Mouse (Mus musculus) liver (tissue): ENCODE results near the gene Pdcd1.
A peak's percentile ranks its signal among the peaks of the same experiment; 100 is the strongest.
"Not testable (repeated sequence)": the region's sequence is repeated elsewhere in the genome, so short reads cannot be mapped to it uniquely, and the experiment has no call there.

Experiments used
- DNase-seq: peaks from one replicate; pipeline ENCODE4 v3.0.0-alpha.2; 2020; ENCODE audit warnings: mixed read lengths

The Pdcd1 gene

DNA sequence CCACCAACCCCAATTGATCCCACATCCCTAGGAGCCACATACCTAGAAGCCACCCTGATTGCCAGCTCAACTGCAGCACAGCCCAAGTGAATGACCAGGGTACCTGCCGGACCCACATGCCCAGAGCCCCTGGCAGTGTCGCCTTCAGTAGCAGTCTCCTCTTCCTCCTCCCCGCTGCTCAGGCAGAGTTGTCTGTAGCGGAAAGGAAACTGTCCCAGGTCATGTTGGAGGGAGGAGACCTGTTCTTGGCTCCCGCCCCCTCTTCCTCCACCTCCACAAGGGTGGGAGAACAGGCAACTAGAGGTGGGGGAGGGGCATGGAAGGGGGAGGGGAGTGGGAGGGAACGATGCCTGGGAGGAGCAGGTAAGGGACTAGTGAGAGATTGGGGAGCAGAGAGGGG lies at the start of gene Pdcd1:
Pdcd1 (minus strand) TSS at position 181 of the 400 bp plus-strand sequence.
- DNase-seq, result no peak

- DNase-seq, result no peak
Observed at GRCm38 (mm10) chr1:94091788-94092187, 39.4 kb upstream of the Pdcd1 start.

- no peak for DNase-seq
Observed at GRCm38 (mm10) chr1:94086311-94086898, 34.1 kb upstream of the Pdcd1 start.

DNA sequence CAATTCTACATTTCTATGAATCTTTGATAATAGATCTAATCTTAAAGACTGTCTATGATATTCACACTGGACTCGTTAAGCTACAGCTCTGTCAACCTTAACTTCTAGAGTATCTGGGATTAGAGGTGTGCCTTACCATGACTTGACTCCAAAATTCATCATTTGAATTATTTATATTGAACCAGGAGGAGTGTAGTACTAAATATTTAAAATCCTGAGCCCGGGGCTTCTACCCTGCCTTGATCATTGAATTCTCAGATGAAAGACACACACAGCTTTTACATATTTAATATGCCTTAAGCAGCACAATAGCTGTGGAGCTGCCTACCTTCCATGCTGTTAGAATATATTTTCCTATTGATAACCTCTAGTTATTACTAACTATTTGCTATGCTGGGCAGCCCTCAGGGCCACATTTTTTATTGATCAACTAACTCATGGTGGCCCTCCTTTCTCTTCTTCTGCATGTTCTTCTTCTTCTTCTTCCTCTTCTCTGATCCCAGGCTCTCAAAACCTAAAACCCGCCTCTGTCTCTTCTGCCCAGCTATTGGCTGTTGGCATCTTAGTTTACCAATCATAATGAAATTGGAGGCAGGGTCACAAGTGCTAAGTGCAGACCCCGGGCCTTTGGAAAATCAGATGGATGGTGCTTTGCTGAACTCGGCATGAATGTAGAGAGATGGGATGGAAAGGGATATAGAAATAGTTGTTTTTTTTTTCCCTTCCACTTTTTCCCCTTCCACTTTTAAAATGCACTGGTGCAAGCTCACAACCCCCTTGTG lies 33.2 kb upstream of the Pdcd1 start:
- DNase-seq, result no peak

DNA sequence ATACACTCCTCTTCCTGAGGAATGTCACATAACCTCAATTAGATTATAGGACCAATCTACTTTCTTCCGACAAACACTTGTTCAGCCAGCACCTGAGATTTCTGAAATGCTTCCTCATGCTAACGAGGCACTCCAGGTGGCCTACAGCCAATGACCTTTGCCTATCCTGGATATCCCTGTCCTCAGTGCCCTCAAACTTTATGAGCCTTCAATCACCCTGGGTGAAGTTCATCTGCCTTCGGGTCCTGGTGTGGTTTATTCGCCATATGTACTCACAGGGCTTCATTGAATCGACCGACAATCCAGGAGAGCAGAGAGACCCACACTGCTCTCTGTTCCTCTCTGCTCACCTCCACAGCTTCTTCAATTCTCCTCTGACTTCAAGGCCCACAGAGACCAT lies 29.4 kb upstream of the Pdcd1 start:
- DNase-seq, result no peak

DNA sequence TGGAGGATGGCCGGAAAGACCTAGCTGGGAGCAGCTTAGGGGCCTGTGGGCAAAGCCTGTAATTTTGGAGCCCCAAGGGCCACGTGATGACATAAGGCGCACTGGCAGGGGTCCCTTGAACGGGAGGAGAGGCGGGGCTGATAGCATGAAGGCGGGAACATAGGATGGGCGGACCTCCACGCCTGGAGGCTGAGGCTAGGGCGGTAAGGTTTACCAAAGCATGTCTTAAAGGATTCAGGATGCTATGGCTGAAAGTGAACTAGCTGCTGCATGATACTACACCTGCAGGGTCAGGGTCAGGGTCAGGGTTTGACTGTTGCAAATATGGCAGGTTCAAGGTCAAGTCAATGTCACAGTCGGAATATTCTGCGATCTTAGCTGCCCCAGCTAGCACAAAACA lies 28.8 kb upstream of the Pdcd1 start:
- DNase-seq, result no peak

DNA sequence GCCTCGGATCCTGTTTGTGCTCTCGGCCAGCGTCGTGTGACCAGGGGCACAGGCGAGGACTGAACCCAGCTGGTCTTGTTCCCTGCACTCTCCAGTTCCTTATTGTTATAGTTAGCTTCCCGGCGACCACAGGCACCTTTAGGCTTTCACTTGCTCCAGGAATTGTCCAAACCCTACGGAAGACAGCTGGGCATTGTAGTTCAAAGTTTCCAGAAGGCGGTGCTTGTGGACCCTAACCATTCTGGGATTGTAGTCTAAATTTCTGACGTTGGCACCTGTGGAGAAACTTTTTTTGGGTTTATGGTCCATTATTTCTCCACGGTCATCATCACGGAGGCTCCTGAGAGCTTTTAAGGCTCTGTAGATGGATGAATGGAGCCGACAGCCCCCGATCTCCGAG lies 28.4 kb upstream of the Pdcd1 start:
- DNase-seq, result no peak

GRCm38 (mm10) chr1:94078835-94079440 lies 26.6 kb upstream of the Pdcd1 start:
- peak; percentile 74 for DNase-seq

DNA sequence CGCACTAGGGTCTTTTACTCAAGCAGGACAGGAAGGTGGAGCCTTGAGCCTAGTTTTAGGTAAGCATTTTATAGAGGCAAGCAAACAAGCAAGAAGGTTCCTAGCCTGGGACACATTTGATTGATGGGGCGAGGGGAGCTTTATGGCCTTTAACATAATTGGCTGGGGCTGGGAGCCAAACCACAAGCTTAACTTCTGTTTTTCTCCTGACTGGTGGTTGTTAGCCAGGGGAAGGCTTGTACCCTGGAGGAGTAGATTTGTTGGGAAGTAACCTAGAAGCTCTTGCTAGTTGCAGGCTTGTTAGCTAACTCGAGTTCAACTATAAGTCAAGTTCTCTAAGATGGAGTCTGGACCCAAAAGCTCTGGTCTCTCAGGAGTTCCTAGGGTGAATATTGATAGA lies 26.0 kb upstream of the Pdcd1 start:
- DNase-seq, result no peak

DNA sequence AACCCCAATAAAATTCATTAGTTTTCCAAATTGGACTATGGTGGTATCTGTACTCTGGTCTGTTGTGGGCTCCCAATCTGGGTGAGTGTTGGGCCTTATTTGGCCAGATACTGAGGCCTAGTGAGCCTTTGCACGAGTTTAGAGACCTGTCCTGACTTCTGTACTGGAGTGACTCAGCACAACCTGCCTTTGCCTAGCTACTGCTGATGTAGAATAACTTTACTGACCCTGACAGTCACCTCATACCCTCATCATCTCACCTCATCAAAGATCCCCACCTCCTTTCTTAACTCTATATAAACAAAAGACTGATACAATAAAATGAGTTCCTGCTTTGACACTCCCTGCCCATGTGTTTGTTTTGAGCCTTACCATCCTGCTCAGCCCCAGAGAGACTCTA lies 24.3 kb upstream of the Pdcd1 start:
- no peak for DNase-seq

DNA sequence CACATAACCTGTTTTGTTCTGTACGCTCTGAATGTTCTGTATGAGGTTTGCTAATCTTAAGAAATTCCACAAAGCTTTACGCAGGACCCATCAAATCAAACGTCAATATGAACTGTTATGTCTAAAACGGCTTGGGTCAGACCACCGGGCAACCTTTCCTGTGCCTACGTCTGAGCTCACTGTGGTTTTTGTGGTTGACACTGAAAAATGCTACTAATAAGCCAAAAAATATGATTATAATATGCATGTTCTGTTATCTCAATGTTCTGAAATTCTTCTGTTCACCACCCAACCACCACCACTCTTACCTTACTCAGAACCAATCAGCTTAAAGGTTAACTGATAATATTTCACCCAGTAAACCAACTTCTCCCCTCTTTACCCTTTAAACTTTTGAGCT lies 22.4 kb upstream of the Pdcd1 start:
- DNase-seq, result no peak

DNA sequence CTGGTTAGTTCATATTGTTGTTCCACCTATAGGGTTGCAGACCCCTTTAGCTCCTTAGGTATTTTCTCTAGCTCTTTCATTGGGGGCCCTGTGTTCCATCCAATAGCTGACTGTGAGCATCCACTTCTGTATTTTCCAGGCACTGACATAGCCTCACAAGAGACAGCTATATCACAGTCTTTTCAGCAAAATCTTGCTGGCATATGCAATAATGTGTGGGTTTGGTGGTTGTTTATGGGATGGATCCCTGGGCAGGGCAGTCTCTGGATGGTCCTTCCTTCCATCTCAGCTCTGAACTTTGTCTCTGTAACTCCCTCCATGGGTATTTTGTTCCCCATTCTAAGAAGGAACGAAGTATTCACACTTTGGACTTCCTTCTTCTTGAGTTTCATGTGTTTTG lies 5.9 kb upstream of the Pdcd1 start:
- not testable (repeated sequence) for DNase-seq

GRCm38 (mm10) chr1:94057401-94057800 lies 5.0 kb upstream of the Pdcd1 start:
- no peak for DNase-seq

DNA sequence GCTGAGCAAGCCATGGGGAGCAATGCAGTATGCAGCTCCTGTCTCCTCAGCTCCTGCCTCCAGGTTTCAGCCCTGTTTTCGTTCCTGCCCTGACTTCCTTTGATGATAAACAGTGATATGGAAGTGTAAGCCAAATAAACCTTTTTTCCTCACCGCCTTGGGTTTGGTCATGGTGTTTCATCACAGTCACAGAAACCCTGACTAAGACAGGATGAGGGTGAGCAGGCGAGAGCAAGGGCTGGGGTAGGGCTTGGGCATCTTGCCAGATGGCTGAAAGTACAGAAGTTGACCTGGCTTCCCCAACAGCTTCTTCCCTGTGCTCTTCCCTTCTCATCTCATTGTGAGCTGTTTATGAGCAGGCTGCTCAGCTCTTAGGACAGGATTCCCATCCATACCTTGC lies 3.6 kb upstream of the Pdcd1 start:
- no peak for DNase-seq

- no peak for DNase-seq
Observed at GRCm38 (mm10) chr1:94054481-94054880, 2.1 kb upstream of the Pdcd1 start.

GRCm38 (mm10) chr1:94053530-94054216 lies 1.3 kb upstream of the Pdcd1 start:
- no peak for DNase-seq

DNA sequence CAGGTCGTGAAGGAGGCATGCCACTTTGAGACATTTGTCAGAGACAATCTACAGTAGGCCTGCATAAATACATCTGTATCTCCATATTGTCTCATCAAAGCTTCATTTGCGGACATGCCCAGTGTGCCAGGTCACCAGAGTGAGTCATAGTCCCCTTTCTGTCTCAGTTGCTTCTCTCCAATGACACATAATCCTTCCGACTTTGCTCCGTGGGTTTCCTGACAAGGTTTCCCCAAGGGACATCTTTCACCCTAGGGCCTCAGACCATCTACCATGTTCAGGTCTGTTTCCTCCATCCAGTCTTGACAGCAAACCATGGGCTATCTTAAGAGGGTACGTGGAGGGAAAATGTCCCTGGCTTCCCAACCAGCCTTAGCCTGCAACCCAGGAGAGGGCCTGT lies 1.2 kb downstream of the Pdcd1 start:
- DNase-seq, result no peak

DNA sequence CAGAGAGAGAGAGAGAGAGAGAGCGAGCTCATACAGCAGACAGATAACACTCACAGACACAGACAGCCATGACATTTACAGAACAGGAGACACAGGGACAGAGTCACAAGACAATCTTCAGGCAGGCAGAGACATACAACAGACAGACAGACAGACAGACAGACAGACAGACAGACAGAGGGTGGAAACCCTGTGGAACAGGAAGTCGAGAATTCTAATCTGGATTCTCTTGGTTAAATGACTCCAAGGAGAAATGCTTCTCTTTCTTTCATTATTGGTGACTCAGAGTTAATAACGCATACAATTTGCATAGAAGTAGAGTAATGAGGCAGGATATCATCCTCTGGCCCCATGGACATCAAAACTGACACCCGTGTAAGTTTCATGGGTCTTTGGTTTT lies 5.8 kb downstream of the Pdcd1 start:
- DNase-seq, result no peak

GRCm38 (mm10) chr1:94045559-94045958 lies 6.8 kb downstream of the Pdcd1 start:
- no peak for DNase-seq

DNA sequence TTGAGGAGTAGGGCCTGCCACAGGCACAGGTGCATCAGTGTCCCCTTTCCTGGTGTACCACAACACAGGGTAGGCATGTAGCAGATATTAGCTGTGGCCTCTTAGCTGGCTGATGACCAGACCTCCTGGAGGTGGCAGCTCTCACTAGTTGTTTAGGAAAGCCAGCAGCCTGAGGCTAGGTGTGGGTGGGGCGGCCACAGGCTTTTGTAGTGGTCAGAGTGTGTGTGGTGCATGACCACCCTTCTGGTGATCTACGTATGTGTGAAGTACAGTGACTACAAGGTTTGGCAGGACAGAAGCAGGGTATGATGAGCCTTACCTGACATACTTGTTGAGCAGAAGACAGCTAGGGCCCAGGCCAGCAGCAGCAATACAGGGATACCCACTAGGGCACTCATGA lies 12.0 kb downstream of the Pdcd1 start:
- no peak for DNase-seq

DNA sequence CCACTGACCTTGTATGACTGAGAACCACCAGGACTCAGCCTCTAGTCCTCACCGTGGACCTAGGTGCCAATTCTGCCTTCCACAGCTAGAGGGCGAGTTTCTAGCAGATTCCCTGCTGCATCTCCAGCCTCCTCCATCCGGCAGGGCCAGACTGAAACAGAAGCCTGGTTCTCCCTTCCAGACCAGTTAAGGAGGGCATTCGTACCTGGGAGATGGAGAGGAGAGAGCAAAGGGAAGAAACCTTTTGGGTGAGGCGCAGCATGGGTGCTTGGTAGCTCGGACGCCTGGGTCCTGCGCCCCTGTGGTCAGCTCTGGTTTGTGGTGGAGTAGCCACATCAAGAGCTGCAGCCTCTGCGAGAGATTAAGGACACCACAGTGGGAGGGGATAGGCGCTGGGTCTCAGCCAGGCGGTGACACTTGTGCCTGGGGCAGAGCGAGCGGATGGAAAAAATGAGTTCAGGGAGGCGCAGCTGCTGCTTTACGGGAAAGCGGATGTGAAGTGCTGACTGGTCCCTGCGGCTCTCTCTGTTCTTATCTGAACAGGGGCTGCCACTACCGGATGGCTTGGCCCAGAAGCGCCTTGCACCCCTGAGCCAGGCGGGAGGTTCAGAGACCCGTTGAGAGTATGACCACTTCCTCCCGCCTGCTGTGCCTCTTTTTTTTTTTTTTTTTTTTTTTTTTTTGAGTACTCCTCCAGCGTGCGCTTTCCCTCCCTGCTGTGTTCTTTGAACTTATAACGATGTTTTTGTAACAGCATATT lies 17.2 kb downstream of the Pdcd1 start:
- peak; percentile 68 for DNase-seq

DNA sequence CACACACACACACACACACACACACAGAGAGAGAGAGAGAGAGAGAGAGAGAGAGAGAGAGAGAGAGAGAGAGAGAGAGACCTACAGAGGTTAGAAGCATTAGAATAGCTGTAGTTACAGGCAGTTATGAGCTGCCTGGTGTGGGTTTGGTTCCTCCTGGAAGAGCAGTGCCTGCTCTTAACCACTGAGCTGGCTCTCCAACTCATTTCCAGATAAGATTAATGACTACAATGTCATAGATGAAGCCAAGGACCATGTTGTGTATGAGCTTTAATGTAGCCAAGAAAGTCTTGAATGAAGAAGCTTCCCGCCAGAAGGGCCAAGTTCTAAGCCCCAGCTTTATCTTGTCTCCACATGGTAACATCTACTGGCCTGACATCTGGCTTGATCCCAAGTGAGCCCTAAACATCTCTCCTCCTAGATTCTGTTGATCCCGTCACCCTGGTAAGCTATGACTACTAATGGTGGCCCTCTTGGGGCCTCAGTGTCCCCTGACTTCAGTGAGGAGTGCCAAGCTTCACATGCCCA lies 19.2 kb downstream of the Pdcd1 start:
- DNase-seq, result no peak

- no peak for DNase-seq
Observed at GRCm38 (mm10) chr1:94028741-94029140, 23.6 kb downstream of the Pdcd1 start.
